Mouse (Mus musculus): ENCODE data around the gene Cryba4. TPM values are rescaled to one million over a fixed set of nuclear protein-coding genes. Genes with fewer than 3 reads are reported as not detected.

The Cryba4 gene
- polyA plus RNA-seq (2012) = not detected in 2 replicates

DNA sequence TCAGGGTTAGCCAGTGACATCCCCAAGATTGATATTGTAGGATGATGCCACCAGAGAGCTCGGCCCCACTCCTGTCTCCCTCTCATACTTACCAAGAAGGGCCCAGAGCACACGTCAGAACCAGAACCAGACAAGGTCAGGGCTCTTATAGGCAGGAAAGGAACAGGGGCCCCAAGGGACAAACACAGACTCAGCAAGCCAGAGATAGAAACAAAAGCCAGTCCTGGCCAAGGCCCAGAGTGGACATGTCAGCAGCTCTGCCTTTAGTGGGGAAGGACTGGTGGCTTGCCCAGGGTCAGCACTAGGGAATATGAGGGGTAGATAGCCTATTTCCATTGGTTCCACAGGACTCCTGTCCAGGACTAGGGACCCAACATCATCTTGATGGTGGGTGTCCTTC is at the start of gene Cryba4:
Gene Cryba4 (minus strand): TSS at position 119 of the 400 bp plus-strand sequence.
- no peaks in the 10 kb centered on the region for H3K27me3 ChIP-seq (ENCODE audit: control insufficient read depth)
- H3K4me3 ChIP-seq (replicated peaks) = no peak within 1 kb of the TSS
- TF ChIP-seq GATA1 (IDR thresholded peaks at IDR 0.05; ENCODE audit: low read length) (no peak), TAL1 (IDR thresholded peaks at IDR 0.05; ENCODE audit: low read length) (no peak)
- no peaks in the 10 kb centered on the region for H3K9me3 ChIP-seq (ENCODE audit: control insufficient read depth, low read length)
- H3K4me1 ChIP-seq (ENCODE audit: control insufficient read depth) = peaks cover 21% of the 10 kb centered on the region
- no peaks in the 10 kb centered on the region for H3K36me3 ChIP-seq (ENCODE audit: control insufficient read depth)

DNA sequence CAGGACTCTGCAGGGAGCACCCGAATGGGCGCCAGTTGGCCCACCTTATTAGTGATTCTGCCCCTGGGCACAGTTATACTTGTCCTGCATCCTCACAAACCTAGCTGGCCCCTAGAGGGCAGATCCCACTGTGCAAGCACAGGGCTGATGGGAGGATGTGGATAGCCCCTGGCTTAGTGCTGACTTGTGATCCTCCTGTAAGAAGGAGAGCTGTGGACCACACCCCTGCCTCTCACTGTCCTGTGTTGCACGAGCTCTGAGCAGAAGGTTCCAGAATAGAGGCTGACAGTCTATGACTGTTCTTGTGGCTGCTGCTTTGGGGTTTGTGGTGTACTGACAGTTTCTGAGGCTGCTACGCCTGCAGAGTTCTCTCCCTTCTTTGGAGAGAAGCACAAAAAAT is 49.4 kb upstream of the Cryba4 start:
- H3K36me3 ChIP-seq (ENCODE audit: control insufficient read depth) = peaks cover 43% of the 10 kb centered on the region
- no peak overlapping the region for H3K4me3 ChIP-seq (replicated peaks)
- no peaks in the 10 kb centered on the region for H3K9me3 ChIP-seq (ENCODE audit: control insufficient read depth, low read length)
- no peaks in the 10 kb centered on the region for H3K27me3 ChIP-seq (ENCODE audit: control insufficient read depth)
- no peak for TF ChIP-seq GATA1 (IDR thresholded peaks at IDR 0.05; ENCODE audit: low read length)
- peaks cover 46% of the 10 kb centered on the region for H3K4me1 ChIP-seq (ENCODE audit: control insufficient read depth)

DNA sequence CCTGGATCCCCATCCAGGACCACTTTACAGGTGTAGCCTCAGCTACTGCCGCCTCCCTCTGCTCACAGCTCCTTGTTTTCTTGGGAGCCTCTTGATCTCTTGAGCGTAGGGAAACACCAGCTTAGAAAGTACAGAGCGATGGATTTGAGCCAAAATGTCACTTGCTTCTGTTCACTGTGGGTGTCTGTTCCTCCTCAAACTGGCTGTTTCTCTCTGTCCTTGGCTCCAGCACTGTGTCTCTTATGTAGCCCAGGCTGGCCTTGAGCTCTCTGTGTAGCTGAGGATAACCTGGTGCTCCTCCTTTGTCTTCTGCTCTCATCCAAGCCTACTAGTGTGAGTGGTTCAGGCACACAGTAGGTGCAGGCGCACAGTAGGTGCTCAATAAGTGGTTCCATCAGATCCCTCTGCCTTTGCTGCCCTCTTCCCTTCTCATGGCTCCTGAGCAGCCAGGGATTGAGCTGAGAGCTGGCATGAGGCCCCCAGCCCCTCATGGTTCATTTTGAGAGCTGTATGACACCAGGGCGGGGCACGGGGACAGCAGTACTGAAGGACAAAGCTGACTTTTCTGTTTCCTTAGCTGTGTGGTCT is 48.5 kb upstream of the Cryba4 start:
- Histone ChIP-seq H3K4me3 (replicated peaks) (no peak overlapping the region), H3K36me3 (ENCODE audit: control insufficient read depth) (peaks cover 36% of the 10 kb centered on the region), H3K4me1 (ENCODE audit: control insufficient read depth) (peaks cover 54% of the 10 kb centered on the region), H3K27me3 (ENCODE audit: control insufficient read depth) (no peaks in the 10 kb centered on the region), H3K9me3 (ENCODE audit: control insufficient read depth, low read length) (no peaks in the 10 kb centered on the region)
- TF ChIP-seq TAL1 (IDR thresholded peaks at IDR 0.05; ENCODE audit: low read length) (no peak), GATA1 (IDR thresholded peaks at IDR 0.05; ENCODE audit: low read length) (no peak)

DNA sequence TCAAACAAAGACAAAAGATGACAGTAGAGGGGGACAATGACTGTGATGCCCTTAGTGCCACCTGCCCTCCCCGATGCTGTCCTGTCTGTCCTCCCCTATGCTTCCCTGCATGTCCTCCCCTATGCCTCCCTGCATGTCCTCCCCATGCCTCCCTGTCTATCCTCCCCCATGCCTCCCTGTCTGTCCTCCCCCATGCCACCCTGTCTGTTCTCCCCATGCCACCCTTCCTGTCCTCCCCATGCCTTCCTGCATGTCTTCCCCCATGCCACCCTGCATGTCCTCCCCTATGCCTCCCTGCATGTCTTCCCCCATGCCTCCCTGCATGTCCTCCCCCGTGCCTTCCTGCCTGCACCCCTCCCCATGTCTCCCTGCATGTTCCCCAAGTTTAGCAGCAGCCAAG is 47.8 kb upstream of the Cryba4 start:
- H3K4me1 ChIP-seq (ENCODE audit: control insufficient read depth) = peaks cover 61% of the 10 kb centered on the region
- H3K4me3 ChIP-seq (replicated peaks) = no peak overlapping the region
- peaks cover 32% of the 10 kb centered on the region for H3K36me3 ChIP-seq (ENCODE audit: control insufficient read depth)
- TF ChIP-seq GATA1 (IDR thresholded peaks at IDR 0.05; ENCODE audit: low read length) = no peak
- TF ChIP-seq TAL1 (IDR thresholded peaks at IDR 0.05; ENCODE audit: low read length) = 0 out of 3 replicates have a peak, but pooled peaks have one; percentile 8
- no peaks in the 10 kb centered on the region for H3K27me3 ChIP-seq (ENCODE audit: control insufficient read depth)
- H3K9me3 ChIP-seq (ENCODE audit: control insufficient read depth, low read length) = no peaks in the 10 kb centered on the region

DNA sequence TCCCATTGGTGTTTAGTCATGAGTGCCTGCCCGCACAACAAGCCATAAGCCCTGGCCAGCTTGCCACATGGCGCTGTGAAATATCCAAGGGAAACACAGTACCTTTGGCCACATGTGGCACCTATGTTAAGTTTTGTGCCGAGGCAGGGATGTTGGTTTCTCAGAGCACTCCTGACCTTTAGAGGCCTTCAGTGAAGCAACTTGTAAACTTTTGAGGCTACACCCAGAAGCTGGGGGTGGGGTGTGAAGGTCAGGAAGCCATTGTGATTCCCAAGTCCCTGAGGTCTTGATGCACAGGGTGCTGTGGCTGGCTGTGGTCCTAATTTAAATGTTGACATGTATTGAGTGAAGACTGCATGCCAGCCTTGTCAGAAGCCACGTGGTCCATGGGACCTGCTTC is 47.1 kb upstream of the Cryba4 start:
- Histone ChIP-seq H3K4me3 (replicated peaks) (no peak overlapping the region), H3K9me3 (ENCODE audit: control insufficient read depth, low read length) (no peaks in the 10 kb centered on the region), H3K36me3 (ENCODE audit: control insufficient read depth) (peaks cover 28% of the 10 kb centered on the region), H3K4me1 (ENCODE audit: control insufficient read depth) (peaks cover 68% of the 10 kb centered on the region), H3K27me3 (ENCODE audit: control insufficient read depth) (no peaks in the 10 kb centered on the region)
- TF ChIP-seq TAL1 (IDR thresholded peaks at IDR 0.05; ENCODE audit: low read length) (no peak), GATA1 (IDR thresholded peaks at IDR 0.05; ENCODE audit: low read length) (no peak)

DNA sequence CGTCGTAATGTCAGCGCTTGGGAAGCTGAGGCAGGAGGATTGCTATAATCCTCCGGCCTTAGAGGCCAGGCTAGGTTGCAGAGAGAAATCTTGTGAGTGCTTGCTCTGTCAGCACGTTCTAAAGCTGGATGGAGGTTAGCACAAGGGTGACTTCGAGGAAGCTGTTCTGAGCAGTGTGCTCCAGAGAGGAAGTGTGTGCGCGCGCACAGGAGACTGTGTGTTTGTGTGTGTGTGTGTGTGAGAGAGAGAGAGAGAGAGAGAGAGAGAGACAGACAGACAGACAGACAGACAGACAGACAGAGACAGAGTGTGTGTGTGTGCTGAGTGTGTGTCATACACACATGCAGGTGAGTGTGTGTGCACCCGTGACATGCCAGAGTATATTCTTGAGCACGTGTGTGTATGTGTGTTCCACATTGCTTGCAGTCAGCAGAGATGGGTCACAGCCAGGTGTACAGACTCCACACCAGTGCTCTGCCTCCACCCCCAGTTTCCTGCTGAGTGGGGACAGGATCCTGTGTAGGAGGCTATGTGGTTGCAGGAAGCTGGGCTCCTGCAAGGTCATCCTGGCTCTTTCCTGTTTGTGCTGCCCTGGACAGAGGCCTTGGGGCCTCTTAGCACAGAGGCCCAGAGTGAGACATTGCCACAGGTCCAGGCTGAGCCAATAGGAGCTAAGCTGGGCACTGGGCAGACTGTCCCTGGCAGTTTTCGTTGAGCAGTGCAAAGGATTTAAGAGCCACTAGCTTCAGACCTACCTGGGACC is 46.1 kb upstream of the Cryba4 start:
- TF ChIP-seq GATA1 (IDR thresholded peaks at IDR 0.05; ENCODE audit: low read length) (no peak), TAL1 (IDR thresholded peaks at IDR 0.05; ENCODE audit: low read length) (no peak)
- H3K9me3 ChIP-seq (ENCODE audit: control insufficient read depth, low read length) = no peaks in the 10 kb centered on the region
- H3K4me1 ChIP-seq (ENCODE audit: control insufficient read depth) = peaks cover 75% of the 10 kb centered on the region
- H3K36me3 ChIP-seq (ENCODE audit: control insufficient read depth) = peaks cover 22% of the 10 kb centered on the region
- H3K27me3 ChIP-seq (ENCODE audit: control insufficient read depth) = no peaks in the 10 kb centered on the region
- H3K4me3 ChIP-seq (replicated peaks) = no peak overlapping the region

DNA sequence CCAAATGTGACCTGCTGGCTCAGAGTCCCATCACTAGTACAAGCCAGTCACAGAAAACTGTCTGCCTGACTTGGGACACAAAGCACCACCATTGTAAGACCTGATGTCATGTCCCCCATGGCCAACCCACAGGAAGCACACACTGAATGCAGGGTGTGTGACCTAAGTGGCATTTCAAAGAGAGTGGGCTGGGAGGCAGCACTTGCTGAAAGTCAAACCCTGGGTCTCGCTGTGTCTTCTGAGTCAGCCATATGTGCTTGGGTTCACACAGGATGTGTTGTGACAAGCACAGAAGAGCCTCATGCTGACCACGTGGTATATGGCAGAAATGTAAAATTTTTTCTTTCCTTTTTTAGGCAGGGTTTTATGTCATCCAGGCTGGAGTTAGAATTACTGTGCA is 44.9 kb upstream of the Cryba4 start:
- Histone ChIP-seq H3K4me1 (ENCODE audit: control insufficient read depth) (peaks cover 83% of the 10 kb centered on the region), H3K4me3 (replicated peaks) (no peak overlapping the region), H3K36me3 (ENCODE audit: control insufficient read depth) (peaks cover 17% of the 10 kb centered on the region), H3K27me3 (ENCODE audit: control insufficient read depth) (no peaks in the 10 kb centered on the region), H3K9me3 (ENCODE audit: control insufficient read depth, low read length) (no peaks in the 10 kb centered on the region)
- TF ChIP-seq TAL1 (IDR thresholded peaks at IDR 0.05; ENCODE audit: low read length) (no peak), GATA1 (IDR thresholded peaks at IDR 0.05; ENCODE audit: low read length) (no peak)

DNA sequence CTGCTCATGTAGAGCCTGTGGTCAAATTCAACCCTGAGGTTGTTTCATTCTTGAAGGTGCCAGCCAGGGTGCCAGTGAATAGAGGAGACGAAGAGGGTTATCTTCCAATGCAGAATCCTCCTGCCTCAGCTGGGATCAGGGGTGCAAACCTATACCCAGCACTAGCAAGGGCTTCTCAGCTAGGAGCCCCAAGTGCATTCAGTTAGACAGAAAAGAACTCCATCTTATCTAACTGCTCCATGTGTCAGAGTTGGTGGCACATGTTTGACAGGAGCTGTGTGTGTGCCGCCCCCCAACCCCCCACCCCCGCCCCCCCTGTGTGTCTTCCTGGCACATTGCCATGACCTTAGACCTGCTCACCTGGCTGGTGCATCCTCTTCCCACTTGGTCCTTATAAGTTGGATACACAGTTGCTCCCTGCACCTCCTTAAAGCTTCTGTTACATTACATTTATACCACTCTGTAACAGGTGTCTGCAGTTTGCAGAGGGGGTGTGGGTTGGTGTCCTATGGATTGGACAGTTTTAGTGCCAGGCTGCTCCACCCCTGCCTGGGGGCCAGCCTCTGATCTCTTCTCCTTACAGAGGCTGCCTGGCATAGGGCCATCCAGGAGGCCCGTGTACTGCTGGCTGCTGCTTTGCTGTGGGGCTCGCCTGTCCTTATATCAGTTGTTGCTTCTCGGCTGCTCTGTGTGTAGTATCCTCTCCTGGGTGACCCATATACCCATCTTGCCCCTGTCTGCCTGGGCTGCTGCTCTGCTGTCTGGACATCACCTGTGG is 44.3 kb upstream of the Cryba4 start:
- H3K36me3 ChIP-seq (ENCODE audit: control insufficient read depth) = peaks cover 14% of the 10 kb centered on the region
- no peak for TF ChIP-seq TAL1 (IDR thresholded peaks at IDR 0.05; ENCODE audit: low read length)
- TF ChIP-seq GATA1 (IDR thresholded peaks at IDR 0.05; ENCODE audit: low read length) = no peak
- no peak overlapping the region for H3K4me3 ChIP-seq (replicated peaks)
- no peaks in the 10 kb centered on the region for H3K27me3 ChIP-seq (ENCODE audit: control insufficient read depth)
- H3K9me3 ChIP-seq (ENCODE audit: control insufficient read depth, low read length) = no peaks in the 10 kb centered on the region
- H3K4me1 ChIP-seq (ENCODE audit: control insufficient read depth) = peaks cover 85% of the 10 kb centered on the region

DNA sequence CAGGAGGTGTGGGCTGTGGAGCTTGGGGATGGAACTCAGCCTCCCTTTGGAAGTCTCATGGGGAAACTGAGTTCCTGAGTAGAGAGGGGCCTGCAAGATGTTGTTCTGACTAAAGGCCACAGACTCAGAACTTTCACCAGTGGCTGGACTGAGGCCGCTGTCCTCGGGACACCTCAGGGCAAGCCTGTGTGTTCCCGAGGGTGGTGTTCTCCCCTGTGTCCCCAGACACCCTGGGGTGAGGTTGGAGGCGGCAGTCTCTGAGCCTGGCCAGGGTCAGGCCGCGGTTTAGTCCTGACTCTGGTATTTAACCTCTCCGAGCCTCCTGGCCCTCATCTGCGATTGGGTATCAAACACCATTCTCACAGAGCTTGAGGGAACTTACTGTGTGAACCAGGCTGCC is 43.2 kb upstream of the Cryba4 start:
- Histone ChIP-seq H3K36me3 (ENCODE audit: control insufficient read depth) (peaks cover 14% of the 10 kb centered on the region), H3K4me1 (ENCODE audit: control insufficient read depth) (peaks cover 76% of the 10 kb centered on the region), H3K27me3 (ENCODE audit: control insufficient read depth) (no peaks in the 10 kb centered on the region), H3K9me3 (ENCODE audit: control insufficient read depth, low read length) (no peaks in the 10 kb centered on the region), H3K4me3 (replicated peaks) (no peak overlapping the region)
- TF ChIP-seq GATA1 (IDR thresholded peaks at IDR 0.05; ENCODE audit: low read length) = no peak
- no peak for TF ChIP-seq TAL1 (IDR thresholded peaks at IDR 0.05; ENCODE audit: low read length)

All from erythroblast, embryonic 14.5 days (primary cell).